Mouse (Mus musculus) thymus, adult 2 months (tissue): ENCODE data around the gene Ptbp1. TPM values are rescaled to one million over a fixed set of nuclear protein-coding genes. Genes with fewer than 3 reads are reported as not detected.

Experiments used
- DNase-seq: peaks from one replicate; pipeline ENCODE4 v3.0.0; 2021
- H3K27ac ChIP-seq: fragments of 200-500 bp; 2 replicates; pipeline ENCODE4 v1.5.1; 2012; ENCODE audit warnings: low read length, control low read depth; ENCODE audit not compliant: control insufficient read depth, insufficient read depth
- H3K27me3 ChIP-seq: fragments of 200-500 bp; 2 replicates; pipeline ENCODE4 v1.6.1; 2012; ENCODE audit warnings: mild to moderate bottlenecking, low read length, moderate library complexity, mixed read lengths; ENCODE audit not compliant: control insufficient read depth, insufficient read depth
- H3K36me3 ChIP-seq: fragments of 200-500 bp; 2 replicates; pipeline ENCODE4 v1.6.1; 2012; ENCODE audit warnings: mild to moderate bottlenecking, low read length, moderate library complexity; ENCODE audit not compliant: control insufficient read depth, insufficient read depth
- H3K4me1 ChIP-seq: fragments of 200-500 bp; replicated peaks from 2 replicates; pipeline ENCODE4 v1.6.1; 2012; ENCODE audit warnings: low read length; ENCODE audit not compliant: control insufficient read depth, insufficient read depth
- H3K4me3 ChIP-seq: fragments of 200-500 bp; 2 replicates; pipeline ENCODE4 v1.5.1; 2012; ENCODE audit warnings: mild to moderate bottlenecking, low read length, control low read depth, moderate library complexity; ENCODE audit not compliant: control insufficient read depth, insufficient read depth
- CTCF ChIP-seq: fragments of 200-500 bp; IDR thresholded peaks from 2 replicates; pipeline ENCODE4 v1.5.1; 2012; ENCODE audit warnings: mild to moderate bottlenecking, control low read depth, low read length, moderate library complexity, borderline replicate concordance; ENCODE audit not compliant: control insufficient read depth, poor library complexity, insufficient read depth; ENCODE audit errors: extremely low read depth
- POLR2A ChIP-seq: fragments of 200-500 bp; IDR thresholded peaks from 2 replicates; pipeline ENCODE4 v1.6.1; 2012; ENCODE audit warnings: mild to moderate bottlenecking, low read length, control low read depth, moderate library complexity; ENCODE audit not compliant: control insufficient read depth, poor library complexity, insufficient read depth; ENCODE audit errors: extremely low read depth
- WGBS: fragments of 180-500 bp; shearing (Covaris S2); methylation state at CpG from one replicate; pipeline ENCODE4 v1.1.7; 2018; 5-methylcytosine and 5-hydroxymethylcytosine counted together
- polyA plus RNA-seq: library from polyadenylated mRNA; depleted of rRNA; stranded (reverse); fragments of >200 nt; gene quantifications from 2 replicates; pipeline ENCODE4 v1.2.3, GENCODE M21; 2012

The Ptbp1 gene
- polyA plus RNA-seq, 1 experiment = 583 TPM

- Histone ChIP-seq H3K4me3 (no peak overlapping the region), H3K27ac (no peak overlapping the region), H3K27me3 (no peaks in the 10 kb centered on the region), H3K36me3 (peaks cover 46% of the 10 kb centered on the region), H3K4me1 (no peaks in the 10 kb centered on the region)
- DNase-seq = no peak
- TF ChIP-seq CTCF (no peak), POLR2A (no peak)
- WGBS = 79% methylated on average over 10 of the region's 10 CpGs
Observed at GRCm38 (mm10) chr10:79864351-79865188, 10.3 kb downstream of the Ptbp1 start.

GRCm38 (mm10) chr10:79865189-79865601, 11.0 kb downstream of the Ptbp1 start:
- H3K4me1 ChIP-seq = no peaks in the 10 kb centered on the region
- no peak for DNase-seq
- H3K4me3 ChIP-seq = no peak overlapping the region
- H3K27me3 ChIP-seq = no peaks in the 10 kb centered on the region
- H3K36me3 ChIP-seq = peaks cover 40% of the 10 kb centered on the region
- H3K27ac ChIP-seq = no peak overlapping the region
- no peak for TF ChIP-seq POLR2A
- no peak for TF ChIP-seq CTCF
- WGBS = 93% methylated on average over 12 of the region's 12 CpGs

- DNase-seq = no peak
- Histone ChIP-seq H3K27ac (no peak overlapping the region), H3K36me3 (peaks cover 33% of the 10 kb centered on the region), H3K4me3 (no peak overlapping the region), H3K4me1 (no peaks in the 10 kb centered on the region), H3K27me3 (no peaks in the 10 kb centered on the region)
- WGBS = 87% methylated on average over 19 of the region's 19 CpGs
- no peak for TF ChIP-seq CTCF
- TF ChIP-seq POLR2A = no peak
Observed at GRCm38 (mm10) chr10:79865801-79866295, 11.6 kb downstream of the Ptbp1 start.

GRCm38 (mm10) chr10:79866601-79867000, 12.4 kb downstream of the Ptbp1 start:
- WGBS = 92% methylated on average over 11 of the region's 11 CpGs
- no peaks in the 10 kb centered on the region for H3K27me3 ChIP-seq
- H3K27ac ChIP-seq = no peak overlapping the region
- DNase-seq = no peak
- H3K36me3 ChIP-seq = peaks cover 26% of the 10 kb centered on the region
- no peaks in the 10 kb centered on the region for H3K4me1 ChIP-seq
- H3K4me3 ChIP-seq = no peak overlapping the region
- TF ChIP-seq CTCF (no peak), POLR2A (no peak)

GRCm38 (mm10) chr10:79871845-79872244, 17.6 kb downstream of the Ptbp1 start:
- H3K27me3 ChIP-seq = peaks cover 8% of the 10 kb centered on the region; the same call in 1 of the 2 replicates
- peaks cover 16% of the 10 kb centered on the region for H3K4me1 ChIP-seq
- H3K36me3 ChIP-seq = no peaks in the 10 kb centered on the region
- no peak for DNase-seq
- no peak overlapping the region for H3K27ac ChIP-seq
- WGBS = 83% methylated on average over 8 of the region's 8 CpGs
- TF ChIP-seq CTCF (no peak), POLR2A (no peak)
- H3K4me3 ChIP-seq = no peak overlapping the region

- DNase-seq = no peak
- WGBS = 71% methylated on average over 3 of the region's 3 CpGs
- Histone ChIP-seq H3K27ac (no peak overlapping the region), H3K27me3 (peaks cover 8% of the 10 kb centered on the region; the same call in 1 of the 2 replicates), H3K36me3 (no peaks in the 10 kb centered on the region), H3K4me1 (peaks cover 26% of the 10 kb centered on the region), H3K4me3 (no peak overlapping the region)
- TF ChIP-seq CTCF (no peak), POLR2A (no peak)
Observed at GRCm38 (mm10) chr10:79872862-79873261, 18.6 kb downstream of the Ptbp1 start.
